Mouse (Mus musculus): ENCODE measurements at regions not wholly inside any gene's neighbourhood (a gene's known extent, or its start where the extent isn't known, plus 50 kb on each side); places are given as distances from the start of the nearest gene placed in this dataset.

- DNase-seq (ENCODE audit: low read depth, low spot score), result no peak
Measured at GRCm38 (mm10) chr9:61578255-61578654, 206.1 kb downstream of the Tle3 start.

DNA sequence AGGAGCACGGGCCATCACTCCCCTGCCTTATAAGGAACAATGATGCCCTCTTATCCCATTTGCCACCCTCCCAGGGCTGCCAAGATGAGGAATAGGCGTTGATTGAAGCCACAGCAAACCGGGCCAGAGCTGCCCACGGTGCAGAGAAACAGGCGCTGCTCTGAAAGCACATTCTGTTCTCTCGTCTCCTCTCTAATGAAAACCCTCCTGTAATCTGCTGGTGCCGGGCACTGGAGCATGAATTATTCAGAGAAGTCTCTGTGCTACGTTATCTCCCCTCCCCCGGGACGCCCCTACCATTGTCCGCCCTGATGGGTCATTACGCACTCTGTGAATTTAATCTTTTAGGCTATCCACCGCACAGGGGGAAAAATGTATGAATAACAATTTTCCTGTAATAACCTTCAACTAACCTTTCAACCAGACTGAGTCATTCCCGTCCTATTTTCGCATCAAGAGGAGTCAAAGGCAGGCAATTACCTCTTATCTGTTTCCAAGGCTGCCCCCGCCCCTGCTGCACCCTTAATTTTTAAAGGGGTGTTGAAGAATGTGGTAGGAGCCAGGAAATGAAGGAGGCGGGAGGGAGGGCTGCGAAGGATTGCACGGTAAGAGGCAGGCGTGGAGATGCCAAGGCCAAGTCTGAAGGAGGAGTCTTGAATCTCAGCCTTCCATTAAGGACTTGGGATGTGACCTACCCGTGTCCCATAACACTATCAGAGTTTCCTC, 201.6 kb downstream of the Tle3 start:
- no peak for DNase-seq (ENCODE audit: low read depth, low spot score)

- DNase-seq (ENCODE audit: low read depth, low spot score), result no peak
Measured at GRCm38 (mm10) chr9:61563017-61563416, 190.9 kb downstream of the Tle3 start.

DNA sequence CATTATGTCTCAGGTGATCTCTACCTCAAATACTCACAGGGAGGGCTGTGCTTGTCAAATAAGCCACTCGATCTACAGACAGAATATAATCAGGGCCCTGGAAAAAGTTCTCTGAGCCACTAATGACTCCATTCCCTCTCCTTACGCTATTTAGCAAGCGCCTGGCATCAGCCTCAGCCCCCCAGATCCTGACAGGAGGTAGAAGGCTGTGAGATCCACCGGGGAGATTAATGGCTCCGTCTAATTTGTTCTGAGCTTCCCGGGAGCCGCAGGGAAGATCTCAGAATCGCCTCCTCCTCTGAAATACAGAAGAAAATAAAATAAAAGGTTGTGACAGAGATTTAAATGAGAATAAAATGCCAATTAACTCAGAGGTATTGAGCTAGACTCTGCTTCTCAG, 189.4 kb downstream of the Tle3 start:
- DNase-seq (ENCODE audit: low read depth, low spot score), result no peak

GRCm38 (mm10) chr9:61558621-61559020, 186.5 kb downstream of the Tle3 start:
- no peak for DNase-seq (ENCODE audit: low read depth, low spot score)

DNA sequence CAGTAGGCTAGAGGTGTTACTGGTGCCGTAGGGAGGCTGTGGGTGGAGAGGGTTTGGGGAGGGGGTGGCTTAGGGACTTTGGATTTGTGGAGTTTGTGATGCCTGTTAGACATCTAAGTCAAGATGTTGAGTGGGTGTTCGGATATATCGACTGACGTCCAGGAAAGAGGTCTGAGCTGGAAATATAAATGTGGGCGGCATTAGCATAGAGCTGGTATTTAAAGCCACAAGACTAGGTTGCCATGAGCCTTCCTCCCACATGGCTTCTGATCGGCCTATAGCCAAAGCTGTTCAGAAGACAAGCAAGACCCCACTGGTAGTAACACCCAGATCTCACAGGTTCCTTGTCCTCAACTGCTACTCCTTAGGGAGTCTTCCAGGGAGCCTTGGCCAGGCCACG, 184.9 kb downstream of the Tle3 start:
- no peak for DNase-seq (ENCODE audit: low read depth, low spot score)

GRCm38 (mm10) chr9:61555173-61555572, 183.0 kb downstream of the Tle3 start:
- DNase-seq (ENCODE audit: low read depth, low spot score), result no peak

- no peak for DNase-seq (ENCODE audit: low read depth, low spot score)
Measured at GRCm38 (mm10) chr9:61554611-61555010, 182.4 kb downstream of the Tle3 start.

GRCm38 (mm10) chr9:61553626-61554025, 181.5 kb downstream of the Tle3 start:
- no peak for DNase-seq (ENCODE audit: low read depth, low spot score)

- no peak for DNase-seq (ENCODE audit: low read depth, low spot score)
Measured at GRCm38 (mm10) chr9:61551361-61551760, 179.2 kb downstream of the Tle3 start.

GRCm38 (mm10) chr9:61550326-61550725, 178.2 kb downstream of the Tle3 start:
- DNase-seq (ENCODE audit: low read depth, low spot score), result no peak

DNA sequence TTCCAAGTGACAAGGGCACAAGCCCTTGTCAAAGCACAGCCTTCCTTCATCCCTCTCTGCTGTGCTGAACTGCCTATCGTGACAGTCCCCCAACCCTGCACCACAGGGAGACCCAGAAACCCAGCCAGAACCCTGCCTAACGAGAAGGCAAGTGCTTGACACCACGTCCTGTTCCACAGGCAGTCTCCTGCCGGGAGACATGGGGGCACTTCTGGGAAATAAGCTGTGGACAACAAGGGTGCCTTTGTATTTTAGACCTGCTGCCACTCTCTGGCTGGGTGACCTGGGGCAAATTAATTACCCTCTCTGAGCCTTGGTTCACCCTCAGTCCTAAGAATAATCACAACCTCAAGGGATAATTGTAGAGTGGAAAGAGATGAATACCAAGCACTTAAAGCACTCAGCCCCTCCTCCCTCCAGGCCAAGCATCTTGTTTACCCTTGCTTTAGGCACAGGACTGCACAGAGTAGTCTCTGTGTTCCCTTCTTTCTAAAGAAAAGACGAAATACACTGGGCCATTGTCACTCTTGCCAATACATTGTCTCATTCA, 177.6 kb downstream of the Tle3 start:
- DNase-seq (ENCODE audit: low read depth, low spot score), result no peak

GRCm38 (mm10) chr9:61537316-61538189, 165.4 kb downstream of the Tle3 start:
- no peak for DNase-seq (ENCODE audit: low read depth, low spot score)

- DNase-seq (ENCODE audit: low read depth, low spot score), result no peak
Measured at GRCm38 (mm10) chr9:61533237-61533636, 161.1 kb downstream of the Tle3 start.

- DNase-seq (ENCODE audit: low read depth, low spot score), result no peak
Measured at GRCm38 (mm10) chr9:61530263-61531045, 158.3 kb downstream of the Tle3 start.

- no peak for DNase-seq (ENCODE audit: low read depth, low spot score)
Measured at GRCm38 (mm10) chr9:61528286-61528865, 156.2 kb downstream of the Tle3 start.

DNA sequence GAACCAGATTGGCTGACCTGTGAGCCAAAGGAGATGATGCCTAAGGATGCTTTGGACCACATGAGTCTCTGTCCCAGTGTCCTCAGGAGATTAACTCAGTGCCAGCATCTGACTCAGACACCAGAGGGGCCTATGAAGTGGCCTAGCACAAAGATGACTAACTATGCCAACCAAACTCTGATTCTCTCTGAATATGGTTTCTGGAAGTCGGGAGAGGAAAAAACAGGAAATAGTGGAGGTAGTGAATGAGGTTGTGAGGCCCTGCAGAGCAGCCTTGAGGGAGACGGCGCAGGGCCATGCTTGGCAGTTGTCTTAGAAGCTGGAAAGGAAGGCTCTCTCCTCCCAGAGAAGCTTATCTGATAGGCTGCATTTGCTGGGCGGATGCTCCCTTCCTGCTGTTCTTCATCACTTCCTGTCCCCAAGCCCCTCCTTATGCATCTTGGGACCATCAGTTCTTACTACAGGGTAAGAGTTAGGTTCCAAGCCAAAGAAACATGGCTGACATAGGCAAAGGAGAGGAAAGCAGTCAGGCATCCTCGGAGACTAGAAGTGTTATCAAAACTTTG, 155.4 kb downstream of the Tle3 start:
- no peak for DNase-seq (ENCODE audit: low read depth, low spot score)

DNA sequence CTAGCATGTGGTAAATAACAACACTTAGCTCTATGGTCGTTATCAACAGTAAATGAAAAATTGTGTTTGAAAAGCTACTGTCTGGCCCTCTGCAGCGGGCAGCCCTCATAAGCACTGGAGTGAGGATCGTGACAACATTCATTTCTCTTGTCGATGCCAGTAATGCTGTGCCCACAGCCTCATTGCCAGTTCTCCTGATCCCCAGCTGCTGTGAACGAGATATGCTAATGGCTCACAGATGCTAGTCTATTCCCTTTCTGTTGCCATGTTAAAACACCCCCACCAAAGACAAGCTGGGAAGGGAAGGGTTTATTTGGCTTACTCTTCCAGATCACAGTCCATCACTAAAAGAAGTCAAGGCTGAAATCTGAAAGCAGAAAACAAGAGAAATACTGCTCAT, 148.0 kb downstream of the Tle3 start:
- DNase-seq (ENCODE audit: low read depth, low spot score), result no peak

- no peak for DNase-seq (ENCODE audit: low read depth, low spot score)
Measured at GRCm38 (mm10) chr9:61517906-61518305, 145.7 kb downstream of the Tle3 start.

DNA sequence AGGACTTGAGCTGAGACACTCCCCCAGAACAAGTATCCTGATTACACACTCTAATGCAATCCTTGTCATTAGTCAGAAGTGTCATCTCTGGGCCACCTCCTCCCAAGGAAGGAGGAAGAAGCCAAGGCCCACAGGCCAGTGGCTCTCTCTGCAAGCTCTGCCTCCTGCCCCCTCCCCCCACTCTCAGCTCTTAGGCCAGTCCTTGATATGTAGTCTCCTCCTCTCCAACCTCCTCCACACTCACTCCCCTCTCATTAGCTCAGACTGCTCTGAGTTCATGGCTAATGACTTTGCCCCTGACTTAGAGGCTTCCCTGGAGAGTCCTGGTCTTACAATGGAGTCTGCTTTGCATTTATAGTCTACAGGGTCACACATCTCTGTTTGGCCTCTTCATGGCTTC, 139.3 kb downstream of the Tle3 start:
- DNase-seq (ENCODE audit: low read depth, low spot score), result no peak

DNA sequence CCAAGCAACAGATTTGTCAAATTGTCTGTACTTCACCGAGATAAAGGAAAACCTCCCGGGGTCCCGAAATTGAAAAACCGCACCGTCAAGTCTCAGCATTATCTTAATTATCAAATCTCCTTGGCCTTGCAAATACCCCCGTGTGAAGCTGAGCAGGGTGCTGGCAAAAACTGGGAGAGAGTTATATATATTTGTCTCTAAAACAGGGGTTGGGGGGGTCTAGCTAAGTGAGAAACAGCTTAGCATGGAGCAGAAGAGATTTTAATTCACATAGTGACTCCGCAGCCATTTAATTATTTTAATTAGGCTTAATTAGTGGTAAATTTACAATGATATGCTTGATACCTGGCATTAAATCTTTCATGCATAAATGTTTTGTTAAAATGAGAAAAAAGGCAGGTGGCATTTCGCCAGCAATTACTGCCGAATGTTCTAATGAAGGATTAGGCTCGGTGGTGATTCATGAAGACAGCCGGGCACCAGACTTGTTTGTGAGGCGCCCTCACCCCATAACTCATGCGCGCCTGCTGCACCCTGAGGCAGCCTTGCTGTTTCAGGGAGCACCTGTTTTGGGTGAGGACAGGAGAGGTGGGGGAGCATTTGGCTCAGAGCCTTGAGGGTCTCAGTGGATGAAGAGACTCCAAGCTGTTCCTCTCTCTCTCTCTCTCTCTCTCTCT, 138.2 kb downstream of the Tle3 start:
- DNase-seq (ENCODE audit: low read depth, low spot score), result no peak

All from c-Kit-negative CD71-positive TER-119-positive erythroid progenitor cells, embryonic 14.5 days (primary cell).